Mouse (Mus musculus) liver, postnatal 0 days (tissue): ENCODE results near the gene Msi2. TPM values are rescaled to one million over a fixed set of nuclear protein-coding genes. Genes with fewer than 3 reads are reported as not detected.
A peak's percentile ranks its signal among the peaks of the same experiment; 100 is the strongest.

Experiments used
- ATAC-seq: fragments of 200-750 bp; cut with Nextera tagmentation; 2 replicates; pipeline ENCODE4 v1.8.0; 2017; ENCODE audit warnings: mild to moderate bottlenecking, moderate library complexity
- DNase-seq: peaks from one replicate; pipeline ENCODE4 v3.0.0-alpha.2; 2016
- H3K27ac ChIP-seq: fragments of 300-500 bp; sonication (generic); 2 replicates; pipeline ENCODE4 v1.5.1; 2014; ENCODE audit warnings: antibody characterized with exemption, moderate library complexity, mild to moderate bottlenecking, low read depth
- H3K27me3 ChIP-seq: fragments of 300-500 bp; sonication (generic); 2 replicates; pipeline ENCODE4 v1.6.1; 2014; ENCODE audit warnings: low read length, control low read depth, mixed read lengths; ENCODE audit not compliant: insufficient read depth
- H3K36me3 ChIP-seq: fragments of 300-500 bp; sonication (generic); replicated peaks from 2 replicates; pipeline ENCODE4 v1.6.1; 2014; ENCODE audit warnings: mild to moderate bottlenecking, control low read depth, low read length, moderate library complexity, mixed read lengths; ENCODE audit not compliant: insufficient read depth
- H3K4me1 ChIP-seq: fragments of 300-500 bp; sonication (generic); 2 replicates; pipeline ENCODE4 v1.6.1; 2014; ENCODE audit warnings: antibody characterized with exemption, mild to moderate bottlenecking, control low read depth; ENCODE audit not compliant: insufficient read depth
- H3K4me2 ChIP-seq: fragments of 300-500 bp; sonication (generic); 2 replicates; pipeline ENCODE4 v1.6.1; 2014; ENCODE audit warnings: low read depth, mild to moderate bottlenecking, low read length, moderate library complexity, mixed read lengths
- H3K4me3 ChIP-seq: fragments of 300-500 bp; sonication (generic); 2 replicates; pipeline ENCODE4 v1.5.1; 2014; ENCODE audit warnings: low read depth, low read length
- H3K9ac ChIP-seq: fragments of 300-500 bp; sonication (generic); replicated peaks from 2 replicates; pipeline ENCODE4 v1.6.1; 2014; ENCODE audit warnings: mild to moderate bottlenecking, moderate library complexity
- H3K9me3 ChIP-seq: fragments of 300-500 bp; sonication (generic); 2 replicates; pipeline ENCODE4 v1.6.1; 2016; ENCODE audit warnings: mild to moderate bottlenecking, control low read depth, low read length, mixed read lengths
- CTCF ChIP-seq: sonication (generic); IDR thresholded peaks from 2 replicates; pipeline ENCODE4 v1.5.1; 2016; ENCODE audit warnings: antibody characterized with exemption, low read depth
- EP300 ChIP-seq: IDR thresholded peaks from 2 replicates; pipeline ENCODE4 v1.6.1; 2016; ENCODE audit warnings: antibody characterized with exemption, low read depth, mild to moderate bottlenecking
- WGBS: fragments of 180-500 bp; shearing (Covaris S2); extraction: QIAGEN DNeasy Blood & Tissue Kit; methylation state at CpG from one replicate; pipeline ENCODE4 v1.1.7; 2014; ENCODE audit not compliant: insufficient replicate concordance; 5-methylcytosine and 5-hydroxymethylcytosine counted together
- polyA plus RNA-seq: library from polyadenylated mRNA; unstranded; fragments of >200 nt; fragmentation: Nextera tagmentation; extraction: Ambion mirVana; gene quantifications from 2 replicates; pipeline ENCODE4 v1.2.1, GENCODE M21; 2015

The Msi2 gene
- polyA plus RNA-seq, 1 experiment from 2014 or later = 3.7 TPM

DNA sequence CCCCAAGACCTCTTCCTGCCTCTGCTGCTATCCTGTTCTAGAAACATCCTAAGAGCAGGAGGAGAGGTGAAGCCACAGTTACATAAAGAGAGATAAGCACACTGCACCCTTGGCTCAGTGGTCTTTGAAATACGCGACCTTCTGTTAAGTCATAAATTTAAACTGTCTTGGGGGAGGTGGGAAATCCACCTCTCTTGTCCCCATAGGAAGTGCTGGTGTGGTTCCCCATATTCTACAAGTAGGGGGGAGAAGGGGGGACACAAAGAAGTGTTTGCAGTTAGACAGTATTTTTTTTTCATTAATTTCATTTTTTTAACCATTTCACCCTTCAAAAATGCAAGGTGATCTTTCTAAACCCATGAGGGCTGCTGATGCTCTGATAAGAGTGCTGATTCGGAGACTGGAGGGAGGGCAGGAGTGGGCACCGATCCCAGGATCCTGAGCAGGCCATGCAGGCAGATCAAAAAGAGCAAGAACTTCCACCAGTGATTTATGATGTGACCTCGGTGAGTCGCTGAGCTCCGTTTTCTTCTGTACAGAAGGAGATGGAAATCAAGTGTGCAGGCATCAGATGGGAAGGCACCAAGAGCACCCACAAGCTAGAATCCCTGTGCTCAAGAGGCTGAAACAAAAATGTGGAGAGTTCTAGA is 115.7 kb downstream of the Msi2 start:
- H3K9ac ChIP-seq = no peak overlapping the region
- DNase-seq (no peak), ATAC-seq (no peak)
- no peak overlapping the region for H3K4me3 ChIP-seq
- TF ChIP-seq CTCF (no peak), EP300 (no peak)
- no peaks in the 10 kb centered on the region for H3K27me3 ChIP-seq
- no peak overlapping the region for H3K27ac ChIP-seq
- 49% methylated on average over 7 of the region's 7 CpGs for WGBS
- no peak overlapping the region for H3K4me2 ChIP-seq
- H3K36me3 ChIP-seq = no peaks in the 10 kb centered on the region
- H3K4me1 ChIP-seq = peaks cover 45% of the 10 kb centered on the region
- H3K9me3 ChIP-seq = no peaks in the 10 kb centered on the region

DNA sequence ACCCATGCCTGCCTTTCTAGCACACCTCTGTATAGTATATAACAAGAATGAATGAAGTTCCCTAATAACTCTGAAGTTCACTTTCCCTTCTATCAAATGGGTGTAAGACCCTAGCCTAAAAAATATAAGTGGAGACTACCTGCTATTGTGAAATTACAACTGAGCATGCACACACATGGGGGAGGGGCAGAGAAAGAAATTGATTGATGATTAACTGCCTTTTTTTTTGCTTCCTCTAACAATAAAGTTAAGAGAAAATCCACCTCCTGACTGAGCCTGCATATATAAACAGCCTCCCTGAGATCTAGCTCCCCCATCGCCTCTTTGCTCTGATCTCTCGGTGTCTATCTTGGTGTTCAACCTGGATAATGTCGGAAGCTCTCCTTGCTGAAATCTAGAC is 118.1 kb downstream of the Msi2 start:
- ATAC-seq = no peak
- H3K4me2 ChIP-seq = no peak overlapping the region
- TF ChIP-seq CTCF (no peak), EP300 (no peak)
- 67% methylated on average over 3 of the region's 3 CpGs for WGBS
- no peaks in the 10 kb centered on the region for H3K27me3 ChIP-seq
- no peak overlapping the region for H3K4me3 ChIP-seq
- H3K9me3 ChIP-seq = no peaks in the 10 kb centered on the region
- H3K36me3 ChIP-seq = no peaks in the 10 kb centered on the region
- H3K4me1 ChIP-seq = peaks cover 35% of the 10 kb centered on the region
- H3K27ac ChIP-seq = 0 out of 2 replicates have a peak overlapping the region, but pooled peaks have one; percentile 18
- DNase-seq = no peak
- H3K9ac ChIP-seq = no peak overlapping the region

DNA sequence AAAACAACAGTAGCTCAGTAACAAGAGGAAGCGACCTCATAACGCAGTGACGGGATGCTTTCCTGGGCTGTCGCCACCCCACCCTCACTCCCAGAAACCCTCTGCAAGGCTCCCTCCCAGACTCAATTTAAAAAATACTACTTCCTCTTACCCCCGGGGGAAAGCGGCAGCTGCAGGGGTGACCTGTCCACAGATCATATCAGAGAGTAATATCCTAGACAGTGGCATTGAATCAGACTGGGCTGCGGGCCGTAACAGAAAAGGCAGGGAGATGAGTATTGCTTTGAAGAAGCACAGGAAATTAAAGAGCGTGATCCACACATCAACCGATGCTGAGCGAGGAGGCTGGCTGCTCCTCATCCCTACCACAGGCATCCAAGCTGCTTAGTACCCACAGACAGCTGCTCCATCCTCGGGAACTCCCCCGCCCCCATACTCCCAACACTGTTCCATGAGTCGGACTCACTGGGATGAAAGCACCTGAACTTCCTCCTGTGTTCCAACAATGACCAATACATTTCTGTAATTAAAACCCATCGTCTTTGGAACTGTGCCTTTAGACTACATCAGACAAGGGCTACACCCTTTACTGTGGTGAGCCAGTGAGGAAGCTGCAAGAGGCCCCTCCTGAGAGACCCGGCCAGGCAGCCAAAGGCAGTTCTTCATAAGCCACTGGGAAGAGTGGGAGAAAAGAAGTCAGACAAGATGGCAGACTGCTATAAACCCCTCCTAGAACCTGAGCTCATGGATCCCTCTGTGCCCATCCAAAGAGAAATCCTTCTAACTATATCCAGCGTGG is 118.8 kb downstream of the Msi2 start:
- peak overlapping the region; percentile 35 for H3K4me2 ChIP-seq
- no peak for TF ChIP-seq EP300
- no peak for TF ChIP-seq CTCF
- no peak overlapping the region for H3K9ac ChIP-seq
- peaks cover 29% of the 10 kb centered on the region for H3K4me1 ChIP-seq
- no peak for DNase-seq
- WGBS = 34% methylated on average over 17 of the region's 17 CpGs
- H3K27me3 ChIP-seq = no peaks in the 10 kb centered on the region
- H3K36me3 ChIP-seq = no peaks in the 10 kb centered on the region
- peak overlapping the region; percentile 18 for H3K27ac ChIP-seq
- H3K9me3 ChIP-seq = no peaks in the 10 kb centered on the region
- H3K4me3 ChIP-seq = no peak overlapping the region
- ATAC-seq = peak; percentile 31; the same call in 1 of the 2 replicates

DNA sequence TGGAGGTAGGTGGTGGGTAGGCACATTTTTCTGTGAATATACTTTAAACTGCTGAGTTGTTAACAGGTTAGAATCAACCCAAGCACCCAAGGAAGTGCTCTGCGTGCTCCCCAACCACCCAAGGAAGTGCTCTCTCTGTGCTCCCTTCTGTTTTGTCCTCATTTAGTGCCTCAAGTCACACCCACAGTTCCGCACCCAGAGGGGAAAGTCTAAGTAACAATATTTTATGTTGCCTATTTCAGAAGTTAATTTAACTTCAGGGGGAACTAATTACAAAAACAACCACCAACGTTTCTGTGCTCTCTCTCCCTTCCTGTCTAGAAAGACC is 119.5 kb downstream of the Msi2 start:
- no peak for ATAC-seq
- Histone ChIP-seq H3K36me3 (no peaks in the 10 kb centered on the region), H3K4me3 (no peak overlapping the region), H3K27ac (peak overlapping the region; percentile 46), H3K9me3 (no peaks in the 10 kb centered on the region), H3K4me1 (peaks cover 26% of the 10 kb centered on the region), H3K27me3 (no peaks in the 10 kb centered on the region), H3K9ac (no peak overlapping the region), H3K4me2 (peak overlapping the region; percentile 35; the same call in 1 of the 2 replicates)
- 24% methylated on average over 3 of the region's 3 CpGs for WGBS
- TF ChIP-seq EP300 = no peak
- no peak for TF ChIP-seq CTCF
- no peak for DNase-seq

DNA sequence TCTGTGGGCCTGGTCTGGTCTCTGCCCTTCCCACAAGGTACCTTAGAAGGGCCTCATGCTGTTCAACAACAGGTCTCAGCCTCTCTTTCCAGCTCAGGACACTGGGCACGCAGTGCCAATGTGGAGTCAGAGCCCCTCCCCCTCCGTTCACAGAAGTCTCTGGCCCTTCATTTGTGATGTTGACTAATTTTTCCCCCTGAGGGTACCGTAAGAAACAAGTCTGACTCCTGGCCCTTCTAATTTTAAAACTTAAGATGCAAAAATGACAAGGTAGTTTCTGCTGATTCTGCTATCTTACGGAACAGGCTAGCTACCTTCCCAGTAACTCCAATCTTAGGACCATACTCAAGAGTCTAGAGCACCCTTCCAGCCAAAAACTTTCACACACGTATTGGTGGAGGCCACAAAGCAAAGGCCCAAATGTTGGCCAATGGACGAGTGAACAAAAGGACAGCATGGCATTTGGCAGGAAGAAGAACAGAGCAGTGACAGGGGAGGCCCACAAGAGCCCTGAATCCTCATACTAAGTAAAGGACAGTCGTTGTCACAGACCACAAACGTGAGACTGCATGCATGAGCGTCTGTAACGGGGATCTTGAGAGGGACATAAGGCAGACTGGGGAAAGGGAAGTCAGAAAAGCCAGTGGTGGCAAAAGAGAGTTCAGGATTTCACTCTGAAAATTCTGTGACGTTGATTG is 120.0 kb downstream of the Msi2 start:
- Histone ChIP-seq H3K4me3 (no peak overlapping the region), H3K9ac (no peak overlapping the region), H3K27ac (0 out of 2 replicates have a peak overlapping the region, but pooled peaks have one; percentile 37), H3K4me1 (peaks cover 26% of the 10 kb centered on the region), H3K4me2 (no peak overlapping the region), H3K27me3 (no peaks in the 10 kb centered on the region), H3K9me3 (no peaks in the 10 kb centered on the region), H3K36me3 (no peaks in the 10 kb centered on the region)
- 48% methylated on average over 11 of the region's 11 CpGs for WGBS
- DNase-seq (no peak), ATAC-seq (no peak)
- TF ChIP-seq CTCF (no peak), EP300 (no peak)

DNA sequence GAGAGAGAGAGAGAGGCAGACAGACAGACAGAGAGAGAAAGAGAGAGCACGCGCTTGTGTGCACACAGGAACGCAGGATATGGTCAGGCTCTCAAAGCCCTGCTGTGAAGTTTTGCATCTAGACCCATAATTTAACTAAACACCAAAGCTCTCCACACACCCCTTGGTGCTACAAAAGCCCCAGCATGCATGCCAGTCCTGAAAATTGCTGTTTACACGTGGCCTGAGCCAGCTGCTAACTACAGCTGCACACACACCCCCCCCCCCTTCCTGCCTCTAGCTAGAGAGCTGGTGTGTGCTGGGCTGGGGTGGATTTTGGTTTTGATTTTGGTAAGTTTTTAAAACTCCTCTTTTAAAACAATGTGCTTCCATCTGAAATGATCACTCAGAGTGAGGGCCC is 122.7 kb downstream of the Msi2 start:
- Histone ChIP-seq H3K4me1 (peaks cover 20% of the 10 kb centered on the region), H3K4me3 (no peak overlapping the region), H3K27me3 (no peaks in the 10 kb centered on the region), H3K4me2 (no peak overlapping the region), H3K9ac (no peak overlapping the region), H3K9me3 (no peaks in the 10 kb centered on the region), H3K27ac (peak overlapping the region; percentile 57), H3K36me3 (no peaks in the 10 kb centered on the region)
- peak; percentile 43; the same call in 1 of the 2 replicates for ATAC-seq
- TF ChIP-seq EP300 (no peak), CTCF (no peak)
- DNase-seq = peak; percentile 41
- WGBS = 40% methylated on average over 4 of the region's 4 CpGs
